Mouse (Mus musculus): ENCODE data around the gene Rps17.

DNA sequence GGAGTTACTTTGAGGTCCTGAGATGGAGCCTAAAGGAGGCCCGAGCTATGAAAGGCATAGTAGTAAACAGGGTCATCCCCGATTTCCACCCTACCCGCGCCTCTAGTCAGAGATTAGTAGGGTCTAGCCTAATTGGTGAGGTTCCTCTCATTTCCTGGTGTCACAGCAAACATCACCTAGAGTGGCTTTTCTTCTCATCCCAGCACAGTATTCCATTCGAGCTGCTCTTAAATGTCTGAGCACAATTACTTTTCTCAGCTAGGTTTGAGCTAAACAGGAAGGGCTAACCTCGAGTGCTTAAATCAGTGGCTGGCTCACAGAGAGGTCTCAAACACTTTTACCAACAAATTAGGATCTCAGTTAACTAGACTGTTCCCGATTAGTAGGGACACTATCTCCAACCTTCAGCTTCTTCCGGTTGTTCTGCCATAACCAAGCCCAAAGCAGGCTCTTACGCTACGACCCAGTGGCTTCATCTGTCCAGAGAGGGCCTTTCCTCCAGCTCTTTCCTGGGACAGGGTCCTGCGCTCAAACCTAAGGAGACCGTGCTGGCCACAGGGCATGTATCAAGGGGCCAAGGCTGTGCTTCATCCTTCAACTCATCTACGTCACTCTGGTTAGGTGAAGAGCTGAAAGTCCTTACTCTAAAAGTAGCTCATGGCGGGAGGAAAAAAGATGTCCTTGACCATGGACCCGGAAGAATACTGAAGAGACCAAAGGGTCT is 555 bp upstream of the Rps17 start:
- TF ChIP-seq POLR2A (IDR thresholded peaks at IDR 0.05; ENCODE audit: low read depth, low read length) (no peak; the same call in 1 of the 2 replicates), CTCF (IDR thresholded peaks at IDR 0.05; ENCODE audit: extremely low read depth, insufficient read depth, insufficient read length, insufficient replicate concordance) (no peak)

All from spleen, adult 2 months (tissue).